Mouse (Mus musculus): ENCODE results near the gene Reps2. TPM values are rescaled to one million over a fixed set of nuclear protein-coding genes. Genes with fewer than 3 reads are reported as not detected.
A peak's percentile ranks its signal among the peaks of the same experiment; 100 is the strongest.

Reps2 gene
- total and polyA plus RNA-seq, 3 experiments, result 0.40 to 18.3 (median 11.3) TPM

- DNase-seq (ENCODE audit: low spot score) (no peak), ATAC-seq (ENCODE audit: extremely low read depth, insufficient number of reproducible peaks, low FRiP score, poor library complexity, severe bottlenecking) (no peak)
- no peaks in the 10 kb centered on the region for H3K36me3 ChIP-seq (replicated peaks)
- no peaks in the 10 kb centered on the region for H3K27me3 ChIP-seq (ENCODE audit: insufficient read depth, low read length)
- no peaks in the 10 kb centered on the region for H3K9me3 ChIP-seq (replicated peaks)
- H3K4me1 ChIP-seq (ENCODE audit: insufficient read depth, low read depth, low read length), result peaks cover 6% of the 10 kb centered on the region; the same call in 1 of the 2 replicates
- no peak for TF ChIP-seq POLR2AphosphoS5 (IDR thresholded peaks at IDR 0.05; ENCODE audit: insufficient replicate concordance, low read depth, low read length)
- H3K4me3 ChIP-seq (ENCODE audit: low read depth, low read length), result no peak overlapping the region
Measured at GRCm38 (mm10) chrX:162442970-162443369, 200.5 kb downstream of the Reps2 start.

GRCm38 (mm10) chrX:162432776-162433543, 210.5 kb downstream of the Reps2 start:
- no peaks in the 10 kb centered on the region for H3K27me3 ChIP-seq (ENCODE audit: insufficient read depth, low read length)
- ATAC-seq (ENCODE audit: extremely low read depth, insufficient number of reproducible peaks, low FRiP score, poor library complexity, severe bottlenecking) (no peak), DNase-seq (ENCODE audit: low spot score) (no peak)
- no peaks in the 10 kb centered on the region for H3K4me1 ChIP-seq (ENCODE audit: insufficient read depth, low read depth, low read length)
- peaks cover 2% of the 10 kb centered on the region for H3K36me3 ChIP-seq (replicated peaks)
- no peaks in the 10 kb centered on the region for H3K9me3 ChIP-seq (replicated peaks)
- TF ChIP-seq TAL1 (conservative IDR thresholded peaks at IDR 0.05; ENCODE audit: low read depth, low read length) (no peak), GATA2 (IDR thresholded peaks at IDR 0.05; ENCODE audit: borderline replicate concordance, low read depth, low read length) (no peak), GATA1 (IDR thresholded peaks at IDR 0.05; ENCODE audit: borderline replicate concordance, low read length) (no peak), POLR2AphosphoS5 (IDR thresholded peaks at IDR 0.05; ENCODE audit: insufficient replicate concordance, low read depth, low read length) (no peak), CTCF (IDR thresholded peaks at IDR 0.05; ENCODE audit: low read depth, low read length) (no peak)
- H3K4me3 ChIP-seq (ENCODE audit: low read depth, low read length), result no peak overlapping the region

GRCm38 (mm10) chrX:162427698-162428097, 215.8 kb downstream of the Reps2 start:
- TF ChIP-seq TAL1 (conservative IDR thresholded peaks at IDR 0.05; ENCODE audit: low read depth, low read length) (no peak), GATA1 (IDR thresholded peaks at IDR 0.05; ENCODE audit: borderline replicate concordance, low read length) (no peak), GATA2 (IDR thresholded peaks at IDR 0.05; ENCODE audit: borderline replicate concordance, low read depth, low read length) (no peak), POLR2AphosphoS5 (IDR thresholded peaks at IDR 0.05; ENCODE audit: insufficient replicate concordance, low read depth, low read length) (no peak), CTCF (IDR thresholded peaks at IDR 0.05; ENCODE audit: low read depth, low read length) (no peak)
- Histone ChIP-seq H3K4me3 (ENCODE audit: low read depth, low read length) (no peak overlapping the region), H3K4me1 (ENCODE audit: insufficient read depth, low read depth, low read length) (no peaks in the 10 kb centered on the region), H3K9me3 (replicated peaks) (no peaks in the 10 kb centered on the region), H3K27me3 (ENCODE audit: insufficient read depth, low read length) (no peaks in the 10 kb centered on the region), H3K36me3 (replicated peaks) (no peaks in the 10 kb centered on the region)
- ATAC-seq (ENCODE audit: extremely low read depth, insufficient number of reproducible peaks, low FRiP score, poor library complexity, severe bottlenecking), result no peak
- no peak for DNase-seq (ENCODE audit: low spot score)

- TF ChIP-seq GATA2 (IDR thresholded peaks at IDR 0.05; ENCODE audit: borderline replicate concordance, low read depth, low read length) (no peak), GATA1 (IDR thresholded peaks at IDR 0.05; ENCODE audit: borderline replicate concordance, low read length) (no peak), CTCF (IDR thresholded peaks at IDR 0.05; ENCODE audit: low read depth, low read length) (no peak), TAL1 (conservative IDR thresholded peaks at IDR 0.05; ENCODE audit: low read depth, low read length) (no peak), POLR2AphosphoS5 (IDR thresholded peaks at IDR 0.05; ENCODE audit: insufficient replicate concordance, low read depth, low read length) (no peak)
- no peaks in the 10 kb centered on the region for H3K27me3 ChIP-seq (ENCODE audit: insufficient read depth, low read length)
- ATAC-seq (ENCODE audit: extremely low read depth, insufficient number of reproducible peaks, low FRiP score, poor library complexity, severe bottlenecking) (peak; percentile 85), DNase-seq (ENCODE audit: low spot score) (no peak)
- no peaks in the 10 kb centered on the region for H3K9me3 ChIP-seq (replicated peaks)
- H3K36me3 ChIP-seq (replicated peaks), result peaks cover 2% of the 10 kb centered on the region
- no peaks in the 10 kb centered on the region for H3K4me1 ChIP-seq (ENCODE audit: insufficient read depth, low read depth, low read length)
- no peak overlapping the region for H3K4me3 ChIP-seq (ENCODE audit: low read depth, low read length)
Measured at GRCm38 (mm10) chrX:162419431-162419830, 224.0 kb downstream of the Reps2 start.

- peaks cover 2% of the 10 kb centered on the region for H3K36me3 ChIP-seq (replicated peaks)
- no peaks in the 10 kb centered on the region for H3K9me3 ChIP-seq (replicated peaks)
- no peak overlapping the region for H3K4me3 ChIP-seq (ENCODE audit: low read depth, low read length)
- no peaks in the 10 kb centered on the region for H3K27me3 ChIP-seq (ENCODE audit: insufficient read depth, low read length)
- DNase-seq (ENCODE audit: low spot score), result no peak
- H3K4me1 ChIP-seq (ENCODE audit: insufficient read depth, low read depth, low read length), result no peaks in the 10 kb centered on the region
- no peak for TF ChIP-seq TAL1 (conservative IDR thresholded peaks at IDR 0.05; ENCODE audit: low read depth, low read length)
- no peak for TF ChIP-seq CTCF (IDR thresholded peaks at IDR 0.05; ENCODE audit: low read depth, low read length)
- TF ChIP-seq GATA1 (IDR thresholded peaks at IDR 0.05; ENCODE audit: borderline replicate concordance, low read length), result no peak
- no peak for TF ChIP-seq GATA2 (IDR thresholded peaks at IDR 0.05; ENCODE audit: borderline replicate concordance, low read depth, low read length)
- ATAC-seq (ENCODE audit: extremely low read depth, insufficient number of reproducible peaks, low FRiP score, poor library complexity, severe bottlenecking), result no peak
Measured at GRCm38 (mm10) chrX:162413124-162413523, 230.3 kb downstream of the Reps2 start.

- H3K27me3 ChIP-seq (ENCODE audit: insufficient read depth, low read length), result no peaks in the 10 kb centered on the region
- no peaks in the 10 kb centered on the region for H3K9me3 ChIP-seq (replicated peaks)
- TF ChIP-seq GATA1 (IDR thresholded peaks at IDR 0.05; ENCODE audit: borderline replicate concordance, low read length), result no peak
- no peak for TF ChIP-seq CTCF (IDR thresholded peaks at IDR 0.05; ENCODE audit: low read depth, low read length)
- no peak for TF ChIP-seq TAL1 (conservative IDR thresholded peaks at IDR 0.05; ENCODE audit: low read depth, low read length)
- TF ChIP-seq GATA2 (IDR thresholded peaks at IDR 0.05; ENCODE audit: borderline replicate concordance, low read depth, low read length), result no peak
- TF ChIP-seq POLR2AphosphoS5 (IDR thresholded peaks at IDR 0.05; ENCODE audit: insufficient replicate concordance, low read depth, low read length), result no peak
- DNase-seq (ENCODE audit: low spot score), result no peak
- H3K36me3 ChIP-seq (replicated peaks), result no peaks in the 10 kb centered on the region
- H3K4me1 ChIP-seq (ENCODE audit: insufficient read depth, low read depth, low read length), result no peaks in the 10 kb centered on the region
- no peak overlapping the region for H3K4me3 ChIP-seq (ENCODE audit: low read depth, low read length)
- no peak for ATAC-seq (ENCODE audit: extremely low read depth, insufficient number of reproducible peaks, low FRiP score, poor library complexity, severe bottlenecking)
Measured at GRCm38 (mm10) chrX:162407291-162407690, 236.2 kb downstream of the Reps2 start.
